Mouse (Mus musculus) small intestine, adult 2 months (tissue): ENCODE results near the gene A130010J15Rik.

ENCODE experiments used
- CTCF ChIP-seq: fragments of 200-500 bp; IDR thresholded peaks from 2 replicates; pipeline ENCODE4 v1.5.1; 2012; ENCODE audit warnings: low read depth, mild to moderate bottlenecking, control low read depth, inconsistent platforms, low read length, moderate library complexity, mixed read lengths; ENCODE audit not compliant: insufficient replicate concordance, insufficient read length; ENCODE audit errors: extremely low read depth
- POLR2A ChIP-seq: fragments of 200-500 bp; IDR thresholded peaks from 2 replicates; pipeline ENCODE4 v1.6.1; 2012; ENCODE audit warnings: low read depth, mild to moderate bottlenecking, control low read depth, inconsistent platforms, low read length, moderate library complexity

GRCm38 (mm10) chr1:193133726-193134125, 34.1 kb upstream of the A130010J15Rik start:
- TF ChIP-seq CTCF = no peak
- no peak for TF ChIP-seq POLR2A
